Mouse (Mus musculus) hindlimb bud, embryonic 11.5 days (tissue): ENCODE measurements around the gene Siva1.

Experiments
- DNase-seq: peaks from one replicate; pipeline ENCODE4 v3.0.0-alpha.2; 2012; ENCODE audit warnings: low read depth, low spot score; ENCODE audit errors: extremely low spot score

The Siva1 gene

DNA sequence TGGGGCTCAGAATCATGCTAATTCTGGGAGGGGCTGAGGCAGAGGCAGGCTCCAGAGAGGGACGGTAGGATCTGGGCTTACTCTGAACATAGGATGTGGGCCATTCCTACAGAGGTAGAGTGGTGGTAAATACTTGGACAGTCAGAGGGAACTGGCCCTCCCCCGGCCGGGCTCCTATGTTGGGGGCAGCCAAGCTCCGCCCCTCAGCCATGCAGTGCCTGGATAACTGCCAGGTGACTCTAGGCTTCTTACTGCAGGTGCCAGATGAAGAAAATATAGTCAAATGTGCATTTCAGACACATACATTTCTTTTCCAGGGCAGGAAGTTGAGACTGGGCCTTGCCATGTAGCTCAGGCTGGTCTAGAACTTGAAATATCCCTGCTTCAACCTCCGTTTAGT, 32.6 kb downstream of the Siva1 start:
- DNase-seq: no peak

DNA sequence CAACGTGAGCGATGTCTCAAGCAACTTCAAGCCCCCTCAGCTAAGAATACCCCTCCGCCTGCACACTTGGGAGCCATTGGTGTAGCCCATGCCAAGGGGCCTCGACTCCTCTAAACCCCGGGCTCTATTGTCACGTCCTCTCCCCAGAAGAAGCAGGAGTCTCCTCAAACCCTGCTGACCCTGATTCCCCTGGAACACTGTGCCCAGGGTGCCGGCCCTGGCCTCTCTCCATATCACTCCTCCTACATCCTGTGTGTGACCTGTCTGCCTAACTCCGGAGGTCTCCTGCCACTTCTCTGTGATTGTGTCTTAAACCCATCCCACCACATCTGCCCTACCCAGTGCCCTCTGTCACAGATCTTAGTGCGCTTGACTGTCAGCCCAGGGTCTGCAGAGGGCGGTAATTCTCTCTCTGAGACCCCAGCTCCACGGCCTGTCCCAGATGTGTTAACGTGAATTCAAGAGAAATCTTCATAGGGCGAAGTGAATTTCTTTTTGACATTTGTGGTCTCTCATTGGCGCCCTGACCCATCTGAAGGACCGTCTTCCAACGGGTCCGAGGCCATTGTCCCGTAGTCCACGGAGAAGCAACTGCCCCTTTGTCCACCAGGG, 33.6 kb downstream of the Siva1 start:
- DNase-seq: no peak

DNA sequence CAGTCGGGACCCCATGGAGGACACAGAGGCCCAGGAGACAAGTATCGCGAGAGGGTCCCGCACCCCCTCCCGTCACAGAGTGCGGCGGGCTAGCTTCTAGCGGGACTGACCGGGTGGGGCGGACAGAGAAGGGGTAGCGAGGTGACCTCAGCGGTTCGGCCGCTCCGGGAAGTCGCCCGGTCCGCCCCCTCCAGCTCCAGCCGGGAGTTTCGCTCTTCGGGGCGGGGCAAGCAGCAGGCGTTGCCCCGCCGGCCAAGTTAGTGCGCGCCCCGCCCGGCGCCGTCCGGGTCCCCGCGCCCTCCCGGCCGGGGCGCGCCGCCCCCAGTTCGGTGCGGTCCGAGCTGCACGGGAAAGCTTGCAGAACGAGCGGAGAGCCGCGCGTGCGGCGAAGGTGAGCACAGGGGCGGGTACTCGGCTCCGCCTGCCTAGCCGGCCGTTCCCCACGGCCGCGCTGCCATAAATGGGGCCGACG, 34.1 kb downstream of the Siva1 start, which contains the start of gene Zbtb42:
Gene Zbtb42 (plus strand): TSS at position 274 of the 472 bp plus-strand sequence.
- no peak for DNase-seq

DNA sequence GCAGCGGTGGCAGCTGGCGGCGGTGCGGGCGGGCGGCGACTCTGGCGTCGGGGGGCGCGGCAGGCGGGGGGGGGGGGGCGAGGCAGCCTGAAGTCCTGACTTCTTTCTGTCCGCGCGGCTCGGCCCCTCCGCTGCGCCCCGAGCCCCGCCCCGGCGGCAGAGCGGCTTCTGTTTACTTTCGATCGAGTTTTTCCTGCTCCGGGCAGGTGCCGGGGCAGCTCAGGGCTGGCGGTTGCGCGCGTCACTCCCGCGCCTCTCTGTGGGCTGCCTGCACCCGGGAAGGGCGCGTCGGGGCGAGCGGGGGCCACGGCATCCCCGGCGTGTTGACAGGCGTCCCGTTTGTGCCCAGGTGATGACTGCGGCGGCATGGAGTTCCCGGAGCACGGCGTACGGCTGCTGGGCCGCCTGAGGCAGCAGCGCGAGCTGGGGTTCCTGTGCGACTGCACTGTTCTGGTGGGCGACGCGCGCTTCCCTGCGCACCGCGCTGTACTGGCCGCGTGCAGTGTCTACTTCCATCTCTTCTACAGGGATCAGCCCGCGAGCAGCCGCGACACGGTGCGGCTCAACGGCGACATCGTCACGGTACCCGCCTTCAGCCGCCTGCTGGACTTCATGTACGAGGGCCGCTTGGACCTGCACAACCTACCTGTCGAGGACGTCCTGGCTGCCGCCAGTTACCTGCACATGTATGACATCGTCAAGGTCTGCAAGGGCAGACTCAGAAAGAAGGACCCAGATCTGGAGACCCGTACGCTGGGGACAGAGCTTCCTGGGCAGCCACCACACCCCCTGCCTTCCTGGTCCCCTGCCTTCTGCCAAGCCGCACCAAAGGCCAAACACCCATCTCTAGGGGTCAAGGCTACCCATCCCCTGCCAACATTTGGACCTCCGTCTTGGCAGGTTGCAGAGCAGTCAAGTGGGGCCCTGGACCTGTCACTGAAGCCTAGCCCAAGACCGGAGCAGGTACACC, 34.8 kb downstream of the Siva1 start:
- DNase-seq: no peak

DNA sequence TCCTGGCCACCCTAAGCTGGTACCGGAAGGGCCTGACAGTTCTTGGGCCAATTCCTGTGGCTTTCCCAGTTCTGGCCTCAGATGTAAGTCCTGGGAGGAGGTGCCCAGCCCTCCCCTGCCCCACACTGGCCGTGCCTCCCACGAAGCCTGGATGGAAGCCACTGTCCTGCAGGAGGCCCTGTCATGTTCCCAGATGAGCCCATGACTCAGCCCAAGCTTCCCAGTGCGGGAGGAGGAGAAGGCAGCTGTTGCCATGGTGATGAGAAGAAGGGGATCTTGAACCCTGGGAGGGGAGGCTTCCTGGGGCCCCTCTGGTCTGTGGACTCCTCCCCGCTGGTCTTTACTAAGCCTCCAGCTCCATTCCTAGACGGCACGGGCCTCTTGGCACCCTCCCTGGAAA, 38.9 kb downstream of the Siva1 start:
- DNase-seq: no peak

DNA sequence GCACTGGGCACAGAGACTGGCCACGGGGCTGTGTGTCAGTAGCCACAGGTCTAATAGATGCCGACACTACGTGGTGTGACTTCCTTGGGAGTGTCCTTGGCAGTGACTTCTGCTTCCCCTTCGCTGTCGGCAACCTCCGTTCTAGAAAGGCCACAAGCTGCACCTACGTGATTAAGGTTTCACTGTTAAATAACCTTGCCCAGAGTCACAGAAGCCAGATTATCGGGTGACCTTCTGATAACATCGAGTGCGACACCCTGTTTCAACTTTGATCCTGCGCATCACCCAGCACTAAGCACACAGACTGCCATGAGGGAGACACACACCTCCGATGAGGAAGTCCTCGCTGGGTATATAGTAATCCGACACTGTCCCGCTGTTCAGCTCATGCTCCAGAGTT, 44.0 kb downstream of the Siva1 start:
- no peak for DNase-seq

DNA sequence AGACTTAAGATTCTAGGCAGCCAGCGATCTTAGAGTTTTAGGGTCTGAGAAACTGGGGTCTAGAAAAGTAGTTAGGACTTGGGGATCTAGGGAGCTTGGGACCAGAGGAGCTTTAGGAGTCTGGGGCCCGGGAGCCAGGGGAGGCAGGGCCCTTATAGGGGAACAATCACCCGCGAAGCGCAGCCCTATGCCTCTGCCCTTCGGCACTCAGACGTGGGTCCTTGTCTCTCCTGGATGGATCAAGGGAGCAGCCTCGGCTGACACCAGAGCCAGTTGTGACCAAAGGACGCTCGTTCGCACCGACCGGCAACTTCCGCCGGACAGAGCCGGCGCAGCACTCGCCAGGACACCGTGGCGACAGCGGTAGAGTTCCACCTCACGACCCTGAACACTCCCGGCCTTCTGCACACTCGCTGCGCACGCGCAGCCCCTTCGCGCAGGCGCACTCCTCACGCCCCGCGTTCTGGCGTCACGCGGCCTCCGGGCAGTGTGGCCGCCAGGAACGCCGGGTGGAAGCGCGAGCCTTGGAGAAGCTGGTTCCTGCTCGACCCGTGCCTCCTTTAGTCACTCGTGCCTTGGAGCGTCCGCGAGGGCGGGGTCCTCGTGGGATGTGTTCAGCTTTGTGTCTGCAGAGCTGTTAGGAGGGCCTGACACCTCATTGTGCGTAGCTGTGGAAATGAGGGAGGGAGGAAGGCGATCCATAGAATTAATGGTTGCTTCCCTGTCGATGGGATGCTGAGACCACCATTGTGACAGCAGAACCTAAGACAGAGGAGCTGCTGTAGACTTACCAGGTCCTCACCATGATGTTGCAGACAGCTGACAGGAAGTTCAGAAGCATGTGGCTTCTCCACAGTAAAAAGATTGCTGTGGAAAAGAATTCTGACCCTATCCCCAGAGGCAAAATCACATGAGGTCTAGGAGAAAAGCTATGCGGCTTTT, 49.0 kb downstream of the Siva1 start:
- DNase-seq: peak; percentile 90

DNA sequence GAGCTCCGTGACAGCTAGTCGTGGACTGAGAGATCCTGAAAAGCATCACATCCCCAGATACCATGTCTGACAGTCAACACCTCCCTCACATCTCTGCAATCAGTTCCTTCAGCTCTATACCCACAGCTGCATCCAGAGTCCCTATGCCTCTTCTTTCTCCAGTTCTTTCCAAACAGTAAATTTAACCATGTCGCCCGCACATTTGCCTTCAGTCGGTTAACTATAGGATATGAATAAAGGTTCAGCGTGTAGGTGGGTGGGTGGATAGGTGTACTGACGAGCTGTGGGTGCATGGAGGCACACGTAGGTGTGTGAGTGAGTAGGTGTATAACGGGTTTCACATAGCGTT, 49.6 kb downstream of the Siva1 start:
- no peak for DNase-seq

DNA sequence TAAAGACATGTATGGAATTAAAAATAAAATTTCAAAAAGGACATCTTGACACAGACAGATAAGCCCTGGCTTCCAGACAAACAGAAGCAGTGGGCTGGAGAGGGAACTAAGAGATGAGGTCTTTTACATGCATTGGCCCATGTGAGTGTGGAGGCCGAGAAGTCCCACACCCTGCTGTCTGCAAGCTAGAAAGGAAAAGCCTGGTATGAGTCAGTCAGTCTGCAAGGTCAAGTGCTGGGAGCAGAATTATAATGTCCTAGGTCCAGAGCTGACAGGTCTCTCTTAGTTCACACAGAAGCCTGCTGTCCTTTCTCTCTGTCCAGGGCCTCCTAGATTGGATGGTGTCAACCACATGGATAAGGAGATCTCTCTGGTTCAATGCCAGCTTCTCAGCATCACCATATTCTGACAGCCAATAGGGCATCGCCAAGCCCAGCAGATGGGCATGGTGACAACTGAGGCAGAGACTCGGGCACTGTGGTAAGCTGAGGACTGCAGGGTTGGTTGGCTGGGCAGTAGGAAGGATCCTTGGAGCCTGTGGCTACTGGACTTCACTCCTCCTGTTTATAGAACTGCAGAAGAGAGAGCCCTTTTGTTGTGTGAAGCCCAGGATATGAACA, 52.4 kb downstream of the Siva1 start:
- DNase-seq: no peak
